Mouse (Mus musculus) G1E (cell line): ENCODE results near the gene Sdccag8. TPM values are rescaled to one million over a fixed set of nuclear protein-coding genes. Genes with fewer than 3 reads are reported as not detected.

Experiments
- ATAC-seq: 2 replicates; pipeline ENCODE4 v1.8.0; 2016; ENCODE audit warnings: mild to moderate bottlenecking; ENCODE audit not compliant: insufficient number of reproducible peaks, poor library complexity, low FRiP score, severe bottlenecking; ENCODE audit errors: extremely low read depth
- DNase-seq: peaks from one replicate; pipeline ENCODE4 v3.0.0; 2012; ENCODE audit warnings: low spot score
- H3K27me3 ChIP-seq: 2 replicates; pipeline ENCODE4 v1.6.1; 2012; ENCODE audit warnings: mild to moderate bottlenecking, low read length, inconsistent platforms; ENCODE audit not compliant: insufficient read depth
- H3K36me3 ChIP-seq: replicated peaks from 2 replicates; pipeline ENCODE3; 2012; ENCODE audit warnings: mild to moderate bottlenecking, inconsistent platforms
- H3K4me1 ChIP-seq: 2 replicates; pipeline ENCODE4 v1.6.1; 2012; ENCODE audit warnings: low read depth, low read length, inconsistent platforms, mixed read lengths; ENCODE audit not compliant: insufficient read depth
- H3K4me3 ChIP-seq: 2 replicates; pipeline ENCODE4 v1.5.1; 2012; ENCODE audit warnings: low read depth, mild to moderate bottlenecking, inconsistent platforms, low read length, moderate library complexity, mixed read lengths
- H3K9me3 ChIP-seq: replicated peaks from 2 replicates; pipeline ENCODE4 v1.6.1; 2012; ENCODE audit warnings: inconsistent platforms
- CTCF ChIP-seq: IDR thresholded peaks from 2 replicates; pipeline ENCODE4 v1.5.1; 2012; ENCODE audit warnings: low read depth, low read length, inconsistent platforms, mixed read lengths
- GATA1 ChIP-seq: IDR thresholded peaks from 2 replicates; pipeline ENCODE4 v1.6.1; 2012; ENCODE audit warnings: borderline replicate concordance, low read length, inconsistent platforms, mixed read lengths
- GATA2 ChIP-seq: IDR thresholded peaks from 2 replicates; pipeline ENCODE4 v1.6.1; 2012; ENCODE audit warnings: low read depth, low read length, inconsistent platforms, borderline replicate concordance
- POLR2AphosphoS5 ChIP-seq: IDR thresholded peaks from 2 replicates; pipeline ENCODE4 v1.6.1; 2012; ENCODE audit warnings: low read depth, low read length, inconsistent platforms; ENCODE audit not compliant: insufficient replicate concordance
- TAL1 ChIP-seq: conservative IDR thresholded peaks from 2 replicates; pipeline ENCODE4 v1.6.1; 2012; ENCODE audit warnings: low read depth, low read length, inconsistent platforms, mixed read lengths
- polyA plus RNA-seq: library from polyadenylated mRNA; stranded (reverse); fragments of >175 nt; gene quantifications from 2 replicates; pipeline ENCODE4 v1.2.3, GENCODE M21; 2012
- total RNA-seq, 2 experiments: library from RNA; stranded (forward) in 1 of 2; stranded (reverse) in 1 of 2; fragments of 200-1000 nt in 1 of 2; fragments of >200 nt in 1 of 2; fragmentation: Nextera tagmentation in 1 of 2; gene quantifications; 2 replicates each; pipeline ENCODE4 v1.2.3; 2014 to 2017

Sdccag8 gene
- total and polyA plus RNA-seq, 3 experiments = 2.2 to 19.9 (median 11.9) TPM

- no peak overlapping the region for H3K4me3 ChIP-seq
- H3K27me3 ChIP-seq = no peaks in the 10 kb centered on the region
- no peak for ATAC-seq
Measured at GRCm38 (mm10) chr1:176993141-176994010, 178.9 kb downstream of the Sdccag8 start.

DNA sequence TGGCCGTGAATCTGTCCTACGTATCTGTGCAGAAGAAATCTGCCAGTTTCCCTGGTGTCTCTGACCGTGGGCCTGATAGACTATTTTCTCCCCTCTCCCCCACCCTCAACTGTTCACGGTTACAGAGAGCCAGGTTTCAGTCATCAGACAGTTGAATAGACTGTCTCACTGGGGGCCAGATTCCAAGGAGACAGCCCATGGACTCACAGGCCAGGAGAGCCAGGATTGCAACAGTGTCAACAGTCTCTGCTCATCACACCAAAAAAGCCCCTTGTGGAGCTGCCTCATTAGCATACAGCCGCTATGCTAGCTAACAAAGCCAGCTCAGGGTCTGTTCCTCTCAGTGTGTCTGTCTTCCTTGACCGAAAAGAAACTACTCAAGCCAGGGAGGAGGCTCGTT, 179.6 kb downstream of the Sdccag8 start:
- no peaks in the 10 kb centered on the region for H3K27me3 ChIP-seq
- H3K4me3 ChIP-seq = no peak overlapping the region
- H3K9me3 ChIP-seq = no peaks in the 10 kb centered on the region
- peaks cover 16% of the 10 kb centered on the region for H3K36me3 ChIP-seq
- peaks cover 31% of the 10 kb centered on the region for H3K4me1 ChIP-seq
- no peak for ATAC-seq
- TF ChIP-seq POLR2AphosphoS5 = no peak
- no peak for TF ChIP-seq CTCF
- TF ChIP-seq GATA2 = no peak
- no peak for TF ChIP-seq GATA1
- no peak for TF ChIP-seq TAL1
- no peak for DNase-seq

More at GRCm38 (mm10) chr1:176993141-176994010, 178.9 kb downstream of the Sdccag8 start:
- Histone ChIP-seq H3K36me3 (peaks cover 19% of the 10 kb centered on the region), H3K9me3 (no peaks in the 10 kb centered on the region), H3K4me1 (peaks cover 31% of the 10 kb centered on the region)
- no peak for TF ChIP-seq CTCF
- no peak for TF ChIP-seq GATA1
- TF ChIP-seq TAL1 = no peak
- no peak for TF ChIP-seq GATA2
- TF ChIP-seq POLR2AphosphoS5 = no peak
- no peak for DNase-seq

DNA sequence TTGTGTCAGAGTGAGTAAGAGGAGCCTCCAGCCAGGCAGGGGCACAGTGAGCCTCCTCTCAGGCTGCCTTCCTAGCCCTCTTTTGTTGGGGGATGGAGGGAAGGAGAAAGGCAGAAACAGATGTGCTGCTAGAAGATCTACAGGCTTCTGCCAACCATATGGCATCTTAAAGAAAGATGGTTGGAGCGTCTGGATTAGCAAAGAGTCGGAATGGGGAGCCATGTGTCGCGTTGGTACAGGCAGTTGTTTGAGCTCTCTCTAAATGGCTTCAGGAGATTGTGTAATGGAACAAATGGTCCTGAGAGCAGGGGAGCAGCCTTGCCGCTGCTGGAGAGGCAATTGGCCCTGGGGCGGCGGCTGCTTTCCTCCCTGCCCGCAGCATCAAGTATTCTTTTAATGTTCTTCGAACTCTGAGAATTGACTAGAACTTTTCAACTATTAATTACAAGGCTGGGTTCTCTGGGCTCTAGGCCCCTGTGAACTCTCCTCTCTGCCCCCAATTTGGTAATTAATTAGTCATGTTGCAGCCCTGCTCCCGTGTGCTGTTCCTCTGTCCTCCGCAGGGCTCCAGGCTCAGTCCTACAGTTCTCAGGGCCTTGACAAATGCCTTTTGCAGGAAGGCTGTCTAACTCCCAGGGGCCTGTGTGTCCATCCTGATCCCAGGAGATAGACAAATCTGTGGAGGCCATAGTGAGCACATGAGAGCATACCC, 180.4 kb downstream of the Sdccag8 start:
- Histone ChIP-seq H3K4me1 (peaks cover 38% of the 10 kb centered on the region), H3K9me3 (no peaks in the 10 kb centered on the region), H3K4me3 (no peak overlapping the region), H3K36me3 (peaks cover 16% of the 10 kb centered on the region), H3K27me3 (no peaks in the 10 kb centered on the region)
- TF ChIP-seq CTCF (no peak), TAL1 (no peak), GATA1 (no peak), GATA2 (no peak), POLR2AphosphoS5 (no peak)
- no peak for ATAC-seq
- no peak for DNase-seq

DNA sequence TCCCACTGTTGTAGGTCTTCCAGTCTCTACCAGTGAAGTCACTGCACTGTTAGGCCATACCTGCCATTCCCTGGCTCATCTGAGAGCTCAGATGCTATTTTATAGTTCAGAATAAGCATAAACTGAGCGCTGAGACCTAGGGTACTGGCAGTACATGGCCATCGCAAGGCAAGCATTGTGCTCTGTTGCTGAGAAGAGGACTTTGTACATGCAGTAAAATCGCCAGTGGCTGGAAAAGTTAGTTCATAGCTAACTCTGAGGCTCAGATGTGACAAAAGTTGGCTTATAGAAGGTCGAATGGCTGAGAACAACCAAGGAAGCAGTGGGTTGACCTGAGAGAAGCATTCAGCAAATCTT, 180.9 kb downstream of the Sdccag8 start:
- Histone ChIP-seq H3K27me3 (no peaks in the 10 kb centered on the region), H3K4me3 (no peak overlapping the region), H3K9me3 (no peaks in the 10 kb centered on the region), H3K4me1 (peaks cover 39% of the 10 kb centered on the region), H3K36me3 (peaks cover 16% of the 10 kb centered on the region)
- no peak for ATAC-seq
- no peak for DNase-seq
- TF ChIP-seq GATA2 (no peak), TAL1 (no peak), CTCF (no peak), GATA1 (no peak), POLR2AphosphoS5 (no peak)

GRCm38 (mm10) chr1:176996166-176996565, 181.7 kb downstream of the Sdccag8 start:
- Histone ChIP-seq H3K27me3 (no peaks in the 10 kb centered on the region), H3K4me3 (no peak overlapping the region), H3K36me3 (peaks cover 16% of the 10 kb centered on the region), H3K4me1 (peaks cover 40% of the 10 kb centered on the region), H3K9me3 (no peaks in the 10 kb centered on the region)
- no peak for DNase-seq
- no peak for ATAC-seq
- TF ChIP-seq GATA2 (no peak), TAL1 (no peak), GATA1 (no peak), CTCF (no peak), POLR2AphosphoS5 (no peak)

- ATAC-seq (peak; percentile 88), DNase-seq (peak; percentile 64)
- Histone ChIP-seq H3K9me3 (no peaks in the 10 kb centered on the region), H3K4me1 (peaks cover 42% of the 10 kb centered on the region), H3K36me3 (peaks cover 16% of the 10 kb centered on the region), H3K27me3 (no peaks in the 10 kb centered on the region), H3K4me3 (peak overlapping the region; percentile 52; the same call in 1 of the 2 replicates)
- no peak for TF ChIP-seq POLR2AphosphoS5
Measured at GRCm38 (mm10) chr1:176996630-176997201, 182.3 kb downstream of the Sdccag8 start.
